Mouse (Mus musculus): ENCODE data around the gene Drosha.
"Not testable (repeated sequence)": the region's sequence is repeated elsewhere in the genome, so short reads cannot be mapped to it uniquely, and the experiment has no call there.

Gene Drosha

GRCm38 (mm10) chr15:12931481-12931880 lies 106.9 kb downstream of the Drosha start:
- DNase-seq (ENCODE audit: low read depth, low spot score): no peak

GRCm38 (mm10) chr15:12936217-12936732 lies 111.7 kb downstream of the Drosha start:
- DNase-seq (ENCODE audit: low read depth, low spot score): no peak

- not testable (repeated sequence) for DNase-seq (ENCODE audit: low read depth, low spot score)
Observed at GRCm38 (mm10) chr15:12937326-12937725, 112.7 kb downstream of the Drosha start.

DNA sequence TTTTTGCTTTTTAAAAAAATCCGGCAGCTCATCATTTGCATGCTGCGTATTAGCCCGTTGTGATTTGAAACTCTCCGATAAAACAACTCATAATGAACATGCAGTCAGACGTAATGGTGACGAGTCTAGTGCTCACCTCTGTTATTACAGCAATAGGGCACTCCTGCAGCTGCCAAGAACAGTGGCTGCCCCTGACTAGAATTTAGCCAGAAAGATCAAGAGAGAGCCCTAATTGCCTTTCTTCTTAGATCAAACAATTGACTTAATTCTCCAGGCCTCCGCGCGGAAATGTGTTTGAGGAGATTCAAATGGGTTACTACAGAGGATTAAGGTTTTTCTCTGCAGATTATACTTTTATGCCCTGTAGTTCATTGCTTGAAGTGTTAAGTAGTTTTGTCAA lies 116.5 kb downstream of the Drosha start:
- DNase-seq (ENCODE audit: low read depth, low spot score): no peak

- no peak for DNase-seq (ENCODE audit: low read depth, low spot score)
Observed at GRCm38 (mm10) chr15:12941651-12942180, 117.1 kb downstream of the Drosha start.

DNA sequence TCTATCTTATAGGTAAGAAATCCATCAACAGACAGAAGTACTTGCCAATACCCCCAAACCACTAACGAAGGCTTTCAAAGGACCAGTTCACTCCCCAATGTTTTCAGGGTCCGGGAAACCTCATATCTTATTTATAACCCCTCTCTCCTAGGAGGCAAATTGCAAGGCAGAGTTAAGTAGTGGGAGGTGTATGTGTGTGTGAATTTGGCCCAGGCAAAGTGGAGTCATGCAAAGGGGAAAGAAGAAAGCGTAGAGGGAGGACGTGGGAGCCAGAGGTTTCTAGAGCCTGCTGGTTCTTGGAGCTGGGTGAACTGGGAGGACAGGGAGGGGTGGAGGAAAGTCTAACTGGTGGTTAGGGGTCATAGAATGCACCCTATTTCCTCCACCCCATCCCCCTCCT lies 117.8 kb downstream of the Drosha start:
- no peak for DNase-seq (ENCODE audit: low read depth, low spot score)

GRCm38 (mm10) chr15:12958051-12958450 lies 133.4 kb downstream of the Drosha start:
- DNase-seq (ENCODE audit: low read depth, low spot score): no peak

- DNase-seq (ENCODE audit: low read depth, low spot score): no peak
Observed at GRCm38 (mm10) chr15:12962179-12962578, 137.6 kb downstream of the Drosha start.

DNA sequence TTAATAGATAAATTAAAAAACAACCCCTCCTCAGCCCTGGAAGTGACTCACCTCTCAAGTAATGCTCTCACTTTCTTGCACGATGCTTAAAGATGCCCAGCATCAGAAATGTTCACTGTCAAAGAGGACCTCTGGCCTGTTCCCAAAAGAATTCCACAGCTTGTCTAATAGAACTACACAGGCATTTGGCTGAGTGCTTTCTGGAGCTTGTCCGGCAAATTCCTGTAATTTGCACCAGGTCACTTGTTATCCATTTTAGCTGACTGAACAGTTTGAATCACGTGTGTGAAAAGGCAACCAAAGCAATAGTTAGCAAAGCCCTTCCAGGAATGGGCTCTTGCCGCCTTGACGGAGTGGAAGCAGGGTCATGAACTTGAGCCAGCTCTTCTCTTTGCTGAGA lies 140.6 kb downstream of the Drosha start:
- peak; percentile 31 for DNase-seq (ENCODE audit: low read depth, low spot score)

- no peak for DNase-seq (ENCODE audit: low read depth, low spot score)
Observed at GRCm38 (mm10) chr15:12968815-12969214, 144.2 kb downstream of the Drosha start.

GRCm38 (mm10) chr15:12972441-12972840 lies 147.8 kb downstream of the Drosha start:
- DNase-seq (ENCODE audit: low read depth, low spot score): no peak

Measured in 3T3-L1 (cell line).